Mouse (Mus musculus): ENCODE results near the gene Ppp1r15a. TPM values are rescaled to one million over a fixed set of nuclear protein-coding genes. Genes with fewer than 3 reads are reported as not detected.

Gene Ppp1r15a
- total and polyA plus RNA-seq, 2 experiments from 2014 or later, result 17.4 to 18.7 TPM

DNA sequence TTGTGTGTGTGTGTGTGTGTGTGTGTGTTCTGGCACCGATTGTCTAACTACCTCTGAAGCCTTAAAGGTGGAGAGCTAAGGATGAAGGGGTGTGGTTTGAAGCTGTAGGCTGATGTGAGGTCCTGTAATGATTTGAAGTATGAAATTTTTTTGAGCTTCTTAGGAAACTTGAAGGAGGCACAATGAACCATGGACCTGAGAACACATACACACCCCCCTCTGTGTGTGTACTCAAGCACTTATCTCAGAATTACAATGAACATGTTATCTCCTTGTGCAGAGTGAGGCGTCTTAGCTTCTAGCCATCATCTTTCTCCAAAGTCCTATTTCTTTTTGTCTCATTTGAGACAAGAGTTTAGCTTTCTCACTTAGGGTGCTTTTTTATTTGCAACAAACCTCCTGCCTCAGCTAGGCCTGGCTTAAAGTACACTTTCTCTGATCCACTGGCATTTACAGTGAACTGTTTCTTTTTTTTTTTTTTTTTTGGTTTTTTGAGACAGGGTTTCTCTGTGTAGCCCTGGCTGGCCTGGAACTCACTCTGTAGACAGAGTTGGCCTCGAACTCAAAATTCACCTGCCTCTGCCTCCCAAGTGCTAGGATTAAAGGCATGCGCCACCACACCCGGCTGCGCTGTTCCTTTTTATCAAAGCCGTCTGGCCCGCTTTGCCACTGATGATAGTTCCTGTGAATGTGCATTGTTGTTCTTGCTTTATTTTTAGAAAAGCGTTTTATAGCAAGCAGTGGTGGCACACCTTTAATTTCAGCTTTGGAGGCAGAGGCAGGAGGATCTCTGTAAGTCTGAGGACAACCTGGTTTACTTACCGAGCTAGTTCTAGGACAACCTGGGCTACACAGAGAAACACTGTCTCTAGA is 42.8 kb upstream of the Ppp1r15a start:
- no peak for TF ChIP-seq CTCF (IDR thresholded peaks at IDR 0.05)
- peaks cover 6% of the 10 kb centered on the region; the same call in 1 of the 2 replicates for H3K4me1 ChIP-seq (ENCODE audit: insufficient read depth, low read length)
- H3K36me3 ChIP-seq (ENCODE audit: insufficient read depth, low read length), result no peaks in the 10 kb centered on the region
- ATAC-seq (ENCODE audit: low FRiP score) (no peak), DNase-seq (ENCODE audit: low spot score) (no peak)
- no peaks in the 10 kb centered on the region for H3K27me3 ChIP-seq (ENCODE audit: insufficient read depth, low read length)
- peak overlapping the region; percentile 59 for H3K27ac ChIP-seq (ENCODE audit: low read depth, low read length)
- H3K4me2 ChIP-seq (ENCODE audit: low read depth, low read length, poor library complexity, severe bottlenecking), result peak overlapping the region; percentile 79
- H3K9me3 ChIP-seq (ENCODE audit: low read length), result no peaks in the 10 kb centered on the region
- 0 out of 2 replicates have a peak overlapping the region, but pooled peaks have one; percentile 13 for H3K9ac ChIP-seq (replicated peaks; ENCODE audit: low read length, poor library complexity, severe bottlenecking)
- WGBS, result 81% methylated on average over 10 of the region's 10 CpGs
- H3K4me3 ChIP-seq (ENCODE audit: low read depth, low read length), result peak overlapping the region; percentile 44

DNA sequence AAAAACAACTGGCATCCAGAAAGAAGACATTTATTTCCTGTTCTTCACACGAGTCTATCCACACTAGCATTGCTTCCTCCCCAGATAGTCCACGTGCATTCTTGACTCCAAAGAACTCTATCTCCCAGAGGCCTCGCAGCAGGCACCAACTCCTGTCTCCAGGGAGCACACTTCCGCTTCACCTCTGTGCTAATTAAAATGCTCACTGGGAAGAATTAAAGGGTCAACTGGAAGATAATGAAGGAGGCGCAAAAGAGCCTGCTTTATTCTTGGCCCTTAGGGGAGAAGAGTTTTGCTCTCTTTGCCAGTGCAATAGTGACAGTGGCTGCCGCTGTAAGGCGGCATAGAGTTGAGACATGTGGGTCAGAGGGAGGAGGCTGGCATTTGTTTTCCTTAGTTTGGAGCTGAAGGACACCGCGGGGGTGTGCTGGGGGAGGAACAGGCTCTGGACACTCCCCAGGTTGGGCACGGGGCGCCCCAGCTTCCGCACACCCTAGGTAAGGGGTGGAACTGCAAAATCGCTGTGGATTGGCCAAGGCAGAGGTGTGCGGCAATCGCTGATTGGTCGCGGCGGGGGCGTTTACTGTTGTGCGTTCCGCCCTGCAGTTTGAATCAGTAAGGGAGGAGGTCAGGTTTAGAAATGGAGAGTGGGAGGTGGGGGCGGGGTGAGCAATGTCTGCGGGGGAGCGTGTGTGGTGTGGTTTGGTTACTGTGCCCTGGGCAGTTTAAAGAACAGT is 41.9 kb upstream of the Ppp1r15a start:
- 1% methylated on average over 24 of the region's 24 CpGs for WGBS
- Histone ChIP-seq H3K27ac (ENCODE audit: low read depth, low read length) (peak overlapping the region; percentile 67), H3K4me2 (ENCODE audit: low read depth, low read length, poor library complexity, severe bottlenecking) (peak overlapping the region; percentile 79), H3K4me3 (ENCODE audit: low read depth, low read length) (peak overlapping the region; percentile 44), H3K36me3 (ENCODE audit: insufficient read depth, low read length) (no peaks in the 10 kb centered on the region), H3K9ac (replicated peaks; ENCODE audit: low read length, poor library complexity, severe bottlenecking) (0 out of 2 replicates have a peak overlapping the region, but pooled peaks have one; percentile 13), H3K4me1 (ENCODE audit: insufficient read depth, low read length) (peaks cover 6% of the 10 kb centered on the region; the same call in 1 of the 2 replicates), H3K9me3 (ENCODE audit: low read length) (no peaks in the 10 kb centered on the region), H3K27me3 (ENCODE audit: insufficient read depth, low read length) (no peaks in the 10 kb centered on the region)
- peak; percentile 12; the same call in 1 of the 2 replicates for TF ChIP-seq CTCF (IDR thresholded peaks at IDR 0.05)
- ATAC-seq (ENCODE audit: low FRiP score) (peak; percentile 94), DNase-seq (ENCODE audit: low spot score) (peak; percentile 94)

DNA sequence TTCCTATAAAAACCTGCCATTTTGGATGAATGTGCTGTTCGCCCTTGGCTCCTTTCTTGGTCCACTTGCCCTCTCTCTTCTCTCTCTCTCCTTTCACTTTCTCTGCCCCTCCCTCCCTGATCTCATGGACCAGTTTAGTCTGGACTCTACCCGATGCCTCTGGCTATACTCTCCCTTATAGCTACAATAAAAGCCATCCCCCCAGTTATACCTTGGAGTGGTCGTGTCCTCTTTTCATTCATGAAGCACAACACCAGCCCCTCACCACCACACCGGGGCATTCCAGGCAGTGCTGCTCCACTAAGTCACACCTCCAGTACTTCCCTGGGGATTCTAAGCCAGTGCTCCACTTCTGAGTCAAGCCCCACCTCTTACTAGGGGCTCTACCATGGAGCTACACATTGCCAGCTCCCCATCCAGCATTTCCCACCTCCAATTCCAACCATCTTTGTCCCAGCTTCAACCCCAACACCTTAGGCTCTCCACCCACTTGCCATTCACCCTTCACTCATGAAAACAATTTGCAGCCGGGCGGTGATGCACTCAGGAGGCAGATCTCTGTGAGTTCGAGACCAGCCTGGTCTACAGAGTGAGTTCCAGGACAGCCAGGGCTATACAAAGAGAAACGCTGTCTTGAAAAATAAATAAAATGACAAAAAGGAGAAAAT is 41.2 kb upstream of the Ppp1r15a start:
- no peak overlapping the region for H3K9ac ChIP-seq (replicated peaks; ENCODE audit: low read length, poor library complexity, severe bottlenecking)
- no peak for TF ChIP-seq CTCF (IDR thresholded peaks at IDR 0.05)
- H3K27me3 ChIP-seq (ENCODE audit: insufficient read depth, low read length), result no peaks in the 10 kb centered on the region
- H3K4me2 ChIP-seq (ENCODE audit: low read depth, low read length, poor library complexity, severe bottlenecking), result peak overlapping the region; percentile 79; the same call in 1 of the 2 replicates
- ATAC-seq (ENCODE audit: low FRiP score) (no peak), DNase-seq (ENCODE audit: low spot score) (no peak)
- H3K9me3 ChIP-seq (ENCODE audit: low read length), result no peaks in the 10 kb centered on the region
- H3K4me1 ChIP-seq (ENCODE audit: insufficient read depth, low read length), result peaks cover 6% of the 10 kb centered on the region; the same call in 1 of the 2 replicates
- no peaks in the 10 kb centered on the region for H3K36me3 ChIP-seq (ENCODE audit: insufficient read depth, low read length)
- no peak overlapping the region; the same call in 1 of the 2 replicates for H3K4me3 ChIP-seq (ENCODE audit: low read depth, low read length)
- peak overlapping the region; percentile 67; the same call in 1 of the 2 replicates for H3K27ac ChIP-seq (ENCODE audit: low read depth, low read length)
- 75% methylated on average over 8 of the region's 8 CpGs for WGBS

DNA sequence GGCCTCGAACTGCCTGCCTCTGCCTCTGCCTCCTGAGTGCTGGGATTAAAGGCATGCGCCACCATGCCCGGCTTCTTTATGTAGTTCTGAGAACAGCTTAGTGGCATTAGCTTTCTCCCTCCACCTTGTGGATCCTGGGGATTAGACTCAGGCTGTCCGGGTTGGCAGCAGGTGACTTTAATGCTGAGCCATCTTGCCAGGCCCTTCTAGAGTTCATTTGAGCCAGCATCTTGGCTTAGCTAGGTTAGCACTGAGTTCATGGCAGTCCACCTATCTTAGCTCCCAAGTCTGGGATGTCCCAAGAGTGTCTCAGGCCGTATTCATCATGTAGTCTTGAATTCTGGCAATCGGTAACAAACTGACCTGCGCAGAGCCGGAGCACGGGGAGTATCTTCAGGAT is 39.4 kb upstream of the Ppp1r15a start:
- no peak for DNase-seq (ENCODE audit: low spot score)
- Histone ChIP-seq H3K4me2 (ENCODE audit: low read depth, low read length, poor library complexity, severe bottlenecking) (no peak overlapping the region), H3K27ac (ENCODE audit: low read depth, low read length) (no peak overlapping the region), H3K4me1 (ENCODE audit: insufficient read depth, low read length) (peaks cover 3% of the 10 kb centered on the region; the same call in 1 of the 2 replicates), H3K9ac (replicated peaks; ENCODE audit: low read length, poor library complexity, severe bottlenecking) (no peak overlapping the region), H3K36me3 (ENCODE audit: insufficient read depth, low read length) (no peaks in the 10 kb centered on the region), H3K4me3 (ENCODE audit: low read depth, low read length) (no peak overlapping the region), H3K27me3 (ENCODE audit: insufficient read depth, low read length) (no peaks in the 10 kb centered on the region), H3K9me3 (ENCODE audit: low read length) (no peaks in the 10 kb centered on the region)
- ATAC-seq (ENCODE audit: low FRiP score), result no peak
- no peak for TF ChIP-seq CTCF (IDR thresholded peaks at IDR 0.05)
- 86% methylated on average over 9 of the region's 9 CpGs for WGBS

DNA sequence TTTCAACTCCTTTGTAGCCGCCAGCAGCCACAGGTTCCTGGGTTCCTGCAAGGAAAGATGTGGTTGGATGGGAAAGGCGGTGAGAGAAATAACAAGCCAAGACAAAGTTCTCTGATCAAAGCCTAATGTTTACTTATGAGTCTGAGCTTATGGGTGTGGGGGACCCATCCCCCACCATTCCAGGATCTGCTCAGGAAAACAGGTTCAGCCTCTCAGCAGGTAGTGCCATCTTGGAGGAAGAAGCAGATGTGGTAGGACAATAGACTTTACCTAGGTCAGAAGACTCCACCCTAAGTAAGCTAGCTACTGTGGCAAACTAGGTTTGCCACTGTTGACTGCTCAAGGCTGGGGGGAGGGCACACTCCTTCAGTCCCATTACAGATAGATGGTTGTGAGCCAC is 38.7 kb upstream of the Ppp1r15a start:
- H3K27ac ChIP-seq (ENCODE audit: low read depth, low read length), result no peak overlapping the region
- TF ChIP-seq CTCF (IDR thresholded peaks at IDR 0.05), result no peak

More for the DNA sequence above, 38.7 kb upstream of the Ppp1r15a start:
- Histone ChIP-seq H3K4me3 (ENCODE audit: low read depth, low read length) (no peak overlapping the region), H3K9me3 (ENCODE audit: low read length) (no peaks in the 10 kb centered on the region), H3K9ac (replicated peaks; ENCODE audit: low read length, poor library complexity, severe bottlenecking) (no peak overlapping the region), H3K36me3 (ENCODE audit: insufficient read depth, low read length) (no peaks in the 10 kb centered on the region), H3K27me3 (ENCODE audit: insufficient read depth, low read length) (no peaks in the 10 kb centered on the region), H3K4me2 (ENCODE audit: low read depth, low read length, poor library complexity, severe bottlenecking) (no peak overlapping the region), H3K4me1 (ENCODE audit: insufficient read depth, low read length) (peaks cover 3% of the 10 kb centered on the region; the same call in 1 of the 2 replicates)
- 82% methylated on average over 2 of the region's 2 CpGs for whole genome bisulfite sequencing
- ATAC-seq (ENCODE audit: low FRiP score) (no peak), DNase-seq (ENCODE audit: low spot score) (no peak)
